Comparison of ENCODE assay signal across 26 mouse cellular contexts in the genomic region with DNA sequence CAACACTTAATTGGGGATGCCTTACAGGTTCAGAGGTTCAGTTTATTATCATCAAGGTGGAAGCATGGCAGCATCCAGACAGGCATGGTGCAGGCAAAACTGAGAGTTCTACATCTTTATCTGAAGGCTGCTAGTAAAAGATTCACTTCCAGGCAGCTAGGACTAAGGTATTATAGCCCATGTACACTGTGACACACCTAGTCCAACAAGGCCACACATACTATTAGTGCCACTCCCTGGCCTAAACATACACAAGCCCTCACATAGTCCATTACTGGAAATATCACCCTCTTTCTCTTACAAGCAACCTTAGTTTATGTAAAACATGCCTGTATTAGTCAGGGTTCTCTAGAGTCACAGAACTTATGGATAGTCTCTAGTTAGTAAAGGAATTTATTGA. TPM values are rescaled to one million over a fixed set of nuclear protein-coding genes. Genes with fewer than 3 reads are reported as not detected.
DNase-seq lines count a peak whose midpoint lies in the region; ATAC-seq and TF ChIP-seq lines count a peak whose summit lies in the region.
"Had no signal": no experiment of that assay in that cellular context is flagged by ENCODE, and none has a peak within 500 bp of the region (broad histone marks: within the 10 kb centered on the region; RNA-seq: fewer than 3 reads in every experiment).

No protein-coding gene starts in this region.

- H3K4me2 ChIP-seq in intestine, embryonic 15.5 days (replicated peaks) = no peak overlapping the region
- H3K4me2 ChIP-seq in intestine, postnatal 0 days (replicated peaks; ENCODE audit: low read depth) = no peak overlapping the region
- no peak overlapping the region for H3K4me2 ChIP-seq in stomach, embryonic 16.5 days (ENCODE audit: low read depth, low read length)
- no peak overlapping the region for H3K4me2 ChIP-seq in heart, embryonic 12.5 days
- H3K4me2 ChIP-seq: embryonic facial prominence, embryonic 13.5 days; embryonic facial prominence, embryonic 15.5 days; forebrain, embryonic 12.5 days had no signal

- intact Hi-C loops in heart, postnatal 36 days (cut with DNase I) = no loop called here

- peak; percentile 75 for ATAC-seq in intestine, embryonic 15.5 days
- ATAC-seq in intestine, postnatal 0 days = peak; percentile 68; the same call in 1 of the 2 replicates
- ATAC-seq in stomach, embryonic 16.5 days (ENCODE audit: insufficient read depth, low FRiP score) = peak; percentile 74; the same call in 1 of the 2 replicates
- ATAC-seq in heart, embryonic 12.5 days (ENCODE audit: insufficient number of reproducible peaks, low FRiP score) = no peak
- ATAC-seq: activated CD4-positive, CD25-positive, alpha-beta regulatory T cell, adult 4 months; forebrain, embryonic 14.5 days; forebrain, embryonic 16.5 days; Patski had no signal

- no peak overlapping the region for H3K9ac ChIP-seq in intestine, embryonic 15.5 days
- H3K9ac ChIP-seq in intestine, postnatal 0 days (ENCODE audit: low read depth, low read length) = no peak overlapping the region
- H3K9ac ChIP-seq in stomach, embryonic 16.5 days (ENCODE audit: low read length) = no peak overlapping the region
- H3K9ac ChIP-seq in heart, embryonic 12.5 days = no peak overlapping the region
- H3K9ac ChIP-seq: embryonic facial prominence, embryonic 13.5 days; embryonic facial prominence, embryonic 15.5 days; forebrain, embryonic 12.5 days had no signal

- no peaks in the 10 kb centered on the region for H3K36me3 ChIP-seq in intestine, embryonic 15.5 days
- H3K36me3 ChIP-seq in intestine, postnatal 0 days (ENCODE audit: control insufficient read depth, insufficient read depth) = no peaks in the 10 kb centered on the region
- no peaks in the 10 kb centered on the region for H3K36me3 ChIP-seq in stomach, embryonic 16.5 days (ENCODE audit: control insufficient read depth, insufficient read depth, low read length)
- H3K36me3 ChIP-seq in heart, embryonic 12.5 days = no peaks in the 10 kb centered on the region
- H3K36me3 ChIP-seq: embryonic facial prominence, embryonic 13.5 days; embryonic facial prominence, embryonic 15.5 days; forebrain, embryonic 10.5 days; forebrain, embryonic 12.5 days had no signal

- no peak overlapping the region for H3K4me3 ChIP-seq in intestine, embryonic 15.5 days (replicated peaks)
- no peak overlapping the region for H3K4me3 ChIP-seq in intestine, postnatal 0 days (ENCODE audit: low read depth, low read length)
- no peak overlapping the region for H3K4me3 ChIP-seq in stomach, embryonic 16.5 days (replicated peaks; ENCODE audit: low read length)
- no peak overlapping the region for H3K4me3 ChIP-seq in heart, embryonic 12.5 days
- H3K4me3 ChIP-seq: embryonic facial prominence, embryonic 13.5 days; embryonic facial prominence, embryonic 15.5 days; erythroblast, embryonic 14.5 days; forebrain, embryonic 10.5 days; forebrain, embryonic 12.5 days had no signal

- no peak for DNase-seq in heart, postnatal 36 days
- no peak for DNase-seq in Muller cell, postnatal 12 days (ENCODE audit: inconsistent ontology term)
- DNase-seq in cerebellum, postnatal 36 days = no peak
- DNase-seq: adrenal gland, adult 8-10 months; adrenal gland, postnatal 14 days; adrenal gland, postnatal 36 days; cerebellum, adult 11-12 months; cerebellum, adult 2 months; cerebellum, adult 9-10 months; cerebellum, postnatal 10 days; cerebellum, postnatal 25 days; embryo, embryonic 11 days had no signal

- 0 out of 2 replicates have a peak, but pooled peaks cover 4% of the 10 kb centered on the region for H3K4me1 ChIP-seq in intestine, embryonic 15.5 days (replicated peaks)
- no peaks in the 10 kb centered on the region for H3K4me1 ChIP-seq in intestine, postnatal 0 days (replicated peaks; ENCODE audit: control insufficient read depth, insufficient read depth, low read length)
- H3K4me1 ChIP-seq in stomach, embryonic 16.5 days (ENCODE audit: control insufficient read depth, insufficient read depth, low read length) = peaks cover 2% of the 10 kb centered on the region; the same call in 1 of the 2 replicates
- no peaks in the 10 kb centered on the region for H3K4me1 ChIP-seq in heart, embryonic 12.5 days (replicated peaks)
- H3K4me1 ChIP-seq: embryonic facial prominence, embryonic 15.5 days had no signal

- TF ChIP-seq CTCF in intestine, postnatal 0 days (IDR thresholded peaks at IDR 0.05; ENCODE audit: low read depth) = no peak

- no peak overlapping the region for H3K27ac ChIP-seq in intestine, embryonic 15.5 days
- no peak overlapping the region for H3K27ac ChIP-seq in intestine, postnatal 0 days (ENCODE audit: low read depth, low read length)
- no peak overlapping the region for H3K27ac ChIP-seq in stomach, embryonic 16.5 days (ENCODE audit: low read length)
- no peak overlapping the region for H3K27ac ChIP-seq in heart, embryonic 12.5 days (ENCODE audit: poor library complexity, severe bottlenecking)
- H3K27ac ChIP-seq: embryonic facial prominence, embryonic 13.5 days; embryonic facial prominence, embryonic 15.5 days; forebrain, embryonic 10.5 days; forebrain, embryonic 12.5 days had no signal

- H3K27me3 ChIP-seq in intestine, embryonic 15.5 days (replicated peaks) = no peaks in the 10 kb centered on the region
- no peaks in the 10 kb centered on the region for H3K27me3 ChIP-seq in intestine, postnatal 0 days (replicated peaks; ENCODE audit: control insufficient read depth, insufficient read depth, low read length)
- H3K27me3 ChIP-seq in stomach, embryonic 16.5 days (ENCODE audit: control insufficient read depth, insufficient read depth, low read length) = no peaks in the 10 kb centered on the region
- H3K27me3 ChIP-seq in heart, embryonic 12.5 days (replicated peaks) = no peaks in the 10 kb centered on the region; the same call in 1 of the 2 replicates
- H3K27me3 ChIP-seq: embryonic facial prominence, embryonic 13.5 days; embryonic facial prominence, embryonic 15.5 days; forebrain, embryonic 12.5 days; Patski had no signal

- H3K9me3 ChIP-seq in intestine, embryonic 15.5 days = no peaks in the 10 kb centered on the region
- H3K9me3 ChIP-seq in intestine, postnatal 0 days (ENCODE audit: control insufficient read depth) = no peaks in the 10 kb centered on the region
- no peaks in the 10 kb centered on the region for H3K9me3 ChIP-seq in stomach, embryonic 16.5 days (replicated peaks; ENCODE audit: control insufficient read depth, low read length)
- no peaks in the 10 kb centered on the region for H3K9me3 ChIP-seq in heart, embryonic 12.5 days (replicated peaks)
- H3K9me3 ChIP-seq: embryonic facial prominence, embryonic 13.5 days; embryonic facial prominence, embryonic 15.5 days; forebrain, embryonic 10.5 days; forebrain, embryonic 12.5 days had no signal

RNA-seq across cellular contexts. Expression of a gene that starts 29.7 kb away (rescaled TPM):
- polyA plus RNA-seq in intestine, embryonic 15.5 days (2015; fragmentation: Nextera tagmentation; extraction: Ambion mirVana) = 94.3 and 98.5 TPM in 2 replicates
- 74.2 and 79.4 TPM in 2 replicates for polyA plus RNA-seq in intestine, postnatal 0 days (2015; fragmentation: Nextera tagmentation; extraction: Ambion mirVana)
- 96.9 and 103 TPM in 2 replicates for polyA plus RNA-seq in stomach, embryonic 16.5 days (2015; fragmentation: Nextera tagmentation; extraction: Ambion mirVana)
- 1 to 10 TPM; 3.4 to 3.5 TPM for total RNA-seq in heart, postnatal 36 days (2021)
- polyA plus RNA-seq in heart, embryonic 12.5 days (2016; fragmentation: Nextera tagmentation; extraction: Ambion mirVana) = 10.2 and 13.6 TPM in 2 replicates
- total RNA-seq: MEL had no signal
